Mouse (Mus musculus): ENCODE measurements around the gene Rrp36.

The Rrp36 gene

DNA sequence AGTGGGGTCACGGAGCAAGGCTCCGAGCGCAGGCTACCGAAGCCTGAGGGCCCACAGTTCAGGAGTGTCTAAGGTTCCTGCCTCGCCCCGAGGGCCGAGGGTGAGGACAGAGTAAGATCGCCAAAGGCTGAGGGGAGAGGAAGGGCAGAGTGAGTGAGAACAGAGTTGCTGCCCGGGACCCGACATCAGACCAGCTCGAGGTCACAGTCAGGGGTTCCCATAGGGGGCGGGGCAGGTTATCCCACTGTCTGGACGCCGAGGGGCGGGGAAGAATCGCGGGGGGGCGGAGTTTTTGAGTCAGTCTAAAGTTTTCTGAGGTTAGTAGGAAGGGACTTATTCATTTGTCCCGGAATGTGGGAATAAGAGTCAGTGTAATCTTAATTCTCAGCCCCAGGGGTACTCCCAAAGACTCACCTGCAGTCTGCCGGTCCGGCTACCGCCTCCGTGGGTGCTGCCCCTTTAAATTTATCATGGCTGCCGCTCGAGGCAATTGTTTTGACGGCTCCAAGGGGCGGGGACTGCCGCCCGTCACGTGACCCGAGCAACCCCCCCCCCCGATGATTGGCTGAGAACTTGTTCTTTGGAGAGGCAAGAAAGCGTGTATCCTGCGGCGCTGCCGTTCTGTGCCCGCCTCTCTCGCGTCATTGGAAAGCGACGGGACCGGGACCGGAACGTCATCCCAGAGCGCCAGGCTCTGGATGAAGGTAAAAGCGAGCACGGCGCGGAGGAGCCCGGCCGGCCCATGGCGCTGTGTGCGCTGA, 28.4 kb downstream of the Rrp36 start, which contains the start of the genes Klc4 and Mrpl2:
Gene Klc4 (minus strand): TSS at position 462 of the 761 bp plus-strand sequence.
Gene Mrpl2 (plus strand): TSS at position 669 of the 761 bp plus-strand sequence.
- peak; percentile 97 to 99 for DNase-seq

DNA sequence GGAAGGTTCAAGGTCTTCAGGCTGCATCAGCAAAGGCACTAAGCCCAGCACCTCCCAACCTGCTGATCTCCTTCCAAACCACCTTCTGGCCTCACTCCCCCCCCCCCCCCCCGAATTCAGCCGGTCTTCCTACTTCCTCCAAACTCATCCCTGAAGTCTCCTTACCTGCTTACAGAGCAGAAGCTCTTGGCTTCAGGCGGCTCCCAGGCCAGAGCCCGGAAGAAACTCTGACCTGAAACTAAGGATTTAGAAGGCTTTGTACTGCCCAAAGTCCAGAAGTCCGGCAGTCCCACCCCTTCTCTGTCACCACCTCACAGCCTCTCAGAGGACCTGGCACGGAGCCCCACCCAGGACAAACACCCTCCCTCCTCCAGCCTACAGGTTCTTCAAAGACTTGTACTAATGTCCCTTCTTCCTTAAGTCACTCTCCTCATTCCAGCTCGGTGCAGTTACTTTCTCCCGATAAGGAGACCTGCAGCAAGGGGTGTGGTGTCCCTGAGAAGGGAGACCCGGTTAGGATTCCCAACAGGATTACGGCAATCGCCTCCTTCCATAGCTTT, 29.2 kb downstream of the Rrp36 start:
- DNase-seq, result peak; percentile 62 to 67

DNA sequence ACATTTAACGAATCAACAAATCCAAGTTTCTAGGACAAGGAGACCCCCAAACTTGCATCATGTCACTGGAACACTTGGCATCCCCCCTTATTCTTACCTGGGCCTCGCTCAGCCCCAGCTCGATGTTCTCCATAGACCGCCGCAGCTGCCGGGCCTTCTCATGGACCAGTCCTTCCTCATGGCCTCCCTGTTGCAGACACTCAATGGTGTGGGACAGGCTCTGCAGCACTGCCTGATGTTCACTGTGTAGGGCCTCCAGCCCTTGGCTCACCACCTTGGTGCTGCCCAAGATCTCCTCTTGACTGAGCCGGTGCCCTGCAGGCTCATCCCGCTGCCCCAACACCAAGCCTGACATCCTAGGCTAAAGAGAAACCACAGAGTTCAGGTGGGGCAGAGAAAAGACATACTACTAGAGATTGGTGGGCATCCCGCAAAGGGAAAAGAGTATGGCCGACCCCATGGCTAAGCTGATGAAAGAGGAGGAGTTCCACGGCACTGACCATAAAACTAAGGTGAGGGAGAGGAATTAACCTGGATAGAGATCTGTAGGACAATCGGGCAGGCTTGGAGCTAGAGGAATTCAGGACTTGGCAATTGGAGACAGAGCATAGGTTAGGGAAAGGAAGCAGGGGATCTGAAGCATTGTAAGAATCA, 29.9 kb downstream of the Rrp36 start:
- DNase-seq, result no peak

DNA sequence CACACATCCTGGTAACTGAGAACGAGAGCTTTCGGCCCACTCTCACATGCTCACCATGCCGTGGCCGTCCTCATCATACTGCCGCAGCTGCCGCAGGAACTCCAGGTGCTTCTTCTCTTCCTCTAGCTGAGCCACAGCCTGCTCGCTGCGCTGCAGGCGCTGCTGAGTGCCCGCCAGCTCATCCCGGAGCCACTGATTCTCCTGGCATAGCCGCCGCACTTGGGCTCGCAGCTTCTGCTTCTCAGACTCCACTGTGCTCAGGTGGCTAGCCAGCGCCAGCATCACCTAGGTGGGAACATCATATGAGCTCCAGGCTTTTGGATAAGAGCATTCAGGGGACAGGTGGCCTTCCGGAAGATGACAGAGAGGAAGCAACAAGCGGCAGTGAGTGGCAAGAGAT, 32.1 kb downstream of the Rrp36 start:
- DNase-seq, result no peak

- DNase-seq, result no peak
Measured at GRCm38 (mm10) chr17:46639929-46640328, 34.2 kb downstream of the Rrp36 start.

DNA sequence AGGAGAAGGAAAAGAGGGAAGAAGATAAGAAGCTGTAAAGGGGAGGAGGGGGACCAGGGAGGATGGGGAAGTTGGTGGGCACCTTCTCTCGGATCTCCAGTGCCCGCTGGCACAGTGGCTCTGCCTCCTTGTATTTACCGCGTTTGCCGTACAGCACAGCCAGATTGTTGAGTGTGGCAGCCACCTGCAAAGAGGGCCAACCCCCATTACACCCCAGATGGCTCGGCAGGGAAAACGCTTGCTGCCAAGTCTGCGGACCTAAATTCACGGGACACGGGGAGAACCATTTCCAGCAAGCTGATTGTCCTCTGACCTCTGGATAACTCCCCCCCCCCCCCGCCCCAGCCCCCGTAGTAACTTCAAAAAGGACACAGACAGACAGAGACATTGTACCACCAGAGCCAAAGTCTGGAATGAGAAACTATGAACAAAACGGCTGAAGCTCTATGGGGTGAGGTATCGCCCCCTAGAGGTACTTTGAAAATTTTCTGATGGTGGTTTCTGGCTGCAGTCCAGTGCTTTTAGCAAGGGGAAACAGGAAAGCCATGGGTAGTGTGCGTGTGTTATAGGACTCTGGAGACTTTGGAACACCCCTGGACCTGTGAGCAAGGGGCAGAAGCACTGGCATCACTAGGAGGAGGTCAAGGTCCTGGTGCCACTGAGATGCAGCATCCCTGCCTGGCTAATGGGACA, 37.2 kb downstream of the Rrp36 start:
- peak; percentile 66 to 80 for DNase-seq

DNA sequence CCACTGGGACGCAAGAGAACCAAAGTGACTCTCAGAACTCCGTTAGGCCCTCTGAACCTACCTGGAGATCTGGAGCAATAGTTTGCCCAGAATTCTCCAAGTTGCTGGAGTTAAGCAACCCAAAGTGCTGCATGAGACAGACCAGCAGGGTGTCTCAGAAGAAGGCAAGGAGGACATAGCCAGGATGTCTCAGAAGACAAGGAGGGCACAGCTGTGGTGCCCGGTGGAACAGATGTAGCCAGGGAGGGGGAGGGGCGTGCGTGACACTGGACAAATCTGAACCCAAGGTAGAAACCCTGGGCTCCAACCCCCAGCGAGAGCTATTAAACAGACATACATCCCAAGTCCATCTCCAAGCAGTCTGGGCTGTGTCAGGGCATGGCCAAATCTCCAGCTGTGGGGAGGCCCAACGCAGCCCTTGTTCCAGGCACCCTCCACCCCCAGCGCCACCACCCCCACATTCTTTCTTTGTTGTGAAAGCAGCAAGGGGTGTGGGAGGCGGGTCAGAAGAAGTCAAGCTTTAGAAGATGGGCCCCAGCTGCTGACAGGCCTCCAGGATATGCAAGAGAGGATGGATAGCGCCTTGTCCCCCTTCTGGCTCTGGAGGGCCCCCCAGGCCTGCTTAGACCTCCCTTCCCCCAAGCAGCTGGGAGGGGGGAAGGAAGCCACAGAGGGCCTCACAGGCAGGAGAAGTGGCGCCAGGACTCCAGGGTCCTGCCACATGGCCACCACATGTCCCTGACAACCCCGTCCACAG, 44.3 kb downstream of the Rrp36 start:
- no peak for DNase-seq

DNA sequence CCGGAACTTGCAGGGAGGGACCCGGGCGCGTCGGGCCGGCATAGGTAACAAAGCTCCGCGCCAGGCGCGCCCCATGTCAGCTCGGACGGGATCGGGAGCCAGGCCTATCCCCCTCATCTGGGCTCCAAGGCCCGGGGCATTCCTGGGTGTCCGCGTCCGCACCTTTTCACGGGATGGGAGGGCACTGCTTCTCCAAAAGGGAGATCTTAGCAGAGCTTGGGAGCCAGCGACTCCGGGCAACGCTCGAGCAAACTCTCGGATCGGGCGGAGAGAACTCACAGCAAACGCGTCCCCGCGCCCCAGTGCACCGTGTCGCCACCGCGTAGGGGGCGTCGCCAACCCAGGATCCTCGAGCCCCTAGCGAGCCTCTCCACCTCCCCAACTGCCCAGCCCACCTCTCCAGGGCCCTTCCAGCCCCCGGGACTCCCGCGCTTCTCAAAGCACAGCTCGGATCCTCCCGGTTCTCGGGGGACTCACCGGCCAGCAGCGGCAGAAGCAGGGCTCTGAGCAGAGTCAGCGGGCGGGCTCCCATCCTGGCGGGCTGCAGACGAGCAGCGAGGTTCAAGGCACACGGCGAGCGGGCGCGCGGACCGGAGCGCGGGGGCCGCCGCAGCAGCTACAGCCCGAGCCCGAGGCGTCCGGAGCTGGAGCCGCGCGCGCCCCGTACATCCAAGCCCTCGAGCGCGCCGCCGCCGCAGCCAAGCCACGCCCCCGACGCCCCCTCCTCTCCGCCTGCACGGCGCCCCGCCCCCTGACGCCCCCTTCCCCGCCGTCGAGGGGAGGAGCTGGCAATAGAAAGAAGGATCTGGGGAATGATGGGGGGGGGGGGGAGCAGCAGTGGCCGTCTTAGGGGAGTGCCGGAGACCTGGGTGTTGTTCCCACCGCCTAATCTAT, 45.1 kb downstream of the Rrp36 start, which contains the start of gene Ptk7:
Gene Ptk7 (minus strand): TSS at position 714 of the 894 bp plus-strand sequence.
- DNase-seq, result peak; percentile 46 to 68

DNA sequence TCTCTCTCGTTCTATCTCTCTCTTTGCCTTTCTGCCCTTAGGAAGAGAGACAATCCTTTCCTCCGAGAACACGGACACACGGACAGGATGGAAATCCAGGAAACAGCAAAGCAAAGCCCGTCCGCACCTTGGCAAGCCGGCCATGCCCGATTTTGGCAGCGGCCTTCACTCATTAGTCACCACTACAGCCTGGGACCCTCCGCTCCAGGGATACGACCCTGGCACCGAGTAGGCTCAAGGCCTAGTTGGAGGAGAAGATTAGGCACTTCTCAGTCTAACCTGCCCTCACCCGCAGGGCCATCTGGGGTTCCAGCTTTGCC, 45.7 kb downstream of the Rrp36 start:
- peak in 1 of 2 experiments; percentile 47 for DNase-seq

GRCm38 (mm10) chr17:46627409-46627808, 46.7 kb downstream of the Rrp36 start:
- no peak for DNase-seq

GRCm38 (mm10) chr17:46624598-46624997, 49.6 kb downstream of the Rrp36 start:
- DNase-seq, result no peak

- DNase-seq, result no peak
Measured at GRCm38 (mm10) chr17:46623819-46624557, 50.2 kb downstream of the Rrp36 start.

GRCm38 (mm10) chr17:46622269-46622668, 51.9 kb downstream of the Rrp36 start:
- DNase-seq, result no peak

- DNase-seq, result peak; percentile 64 to 68
Measured at GRCm38 (mm10) chr17:46621324-46621723, 52.8 kb downstream of the Rrp36 start.

- DNase-seq, result no peak
Measured at GRCm38 (mm10) chr17:46619683-46620357, 54.3 kb downstream of the Rrp36 start.

DNA sequence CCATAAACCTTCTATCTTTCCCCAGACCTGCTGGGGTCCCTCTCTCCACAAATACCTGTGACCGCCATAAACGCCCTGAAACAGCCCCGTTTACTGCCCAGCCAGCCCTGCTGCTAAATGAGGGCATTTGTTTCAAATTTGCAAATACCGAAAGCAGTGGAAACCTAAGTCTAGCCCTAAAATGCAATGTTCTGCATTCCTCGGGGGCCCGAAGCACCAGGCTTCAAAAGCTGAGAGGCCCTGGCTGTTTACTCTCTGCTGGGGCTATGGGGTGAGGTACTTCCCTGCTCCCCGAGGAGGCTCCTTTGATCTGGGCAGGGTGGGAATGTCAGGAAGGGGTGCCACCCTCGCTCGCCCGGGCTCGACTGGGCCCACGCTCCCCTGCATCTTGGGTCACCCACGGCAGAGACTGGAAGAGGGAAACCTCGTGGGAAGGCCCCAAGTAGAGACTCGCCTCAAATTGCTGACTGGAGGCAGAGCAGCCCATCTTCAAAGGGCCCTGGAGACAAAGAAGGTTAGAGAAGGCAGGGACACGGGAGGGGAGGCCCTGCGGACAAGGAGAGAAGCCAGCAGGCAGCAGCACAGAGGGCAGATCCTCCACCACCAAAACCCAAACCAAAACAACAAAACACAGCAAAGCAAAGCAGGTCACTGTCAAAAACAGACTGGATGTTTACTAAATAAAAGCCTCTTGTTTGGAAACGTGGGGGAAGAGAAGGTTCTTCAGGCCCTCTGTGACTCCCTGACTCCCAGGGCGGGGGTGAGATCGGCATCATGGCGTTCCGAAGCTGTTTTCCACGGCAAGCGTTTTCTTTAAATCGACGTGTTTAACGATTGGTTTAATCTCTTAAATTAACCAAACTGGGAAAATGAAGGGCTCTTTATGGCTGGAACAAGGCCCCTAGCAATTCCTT, 55.1 kb downstream of the Rrp36 start:
- no peak for DNase-seq

DNA sequence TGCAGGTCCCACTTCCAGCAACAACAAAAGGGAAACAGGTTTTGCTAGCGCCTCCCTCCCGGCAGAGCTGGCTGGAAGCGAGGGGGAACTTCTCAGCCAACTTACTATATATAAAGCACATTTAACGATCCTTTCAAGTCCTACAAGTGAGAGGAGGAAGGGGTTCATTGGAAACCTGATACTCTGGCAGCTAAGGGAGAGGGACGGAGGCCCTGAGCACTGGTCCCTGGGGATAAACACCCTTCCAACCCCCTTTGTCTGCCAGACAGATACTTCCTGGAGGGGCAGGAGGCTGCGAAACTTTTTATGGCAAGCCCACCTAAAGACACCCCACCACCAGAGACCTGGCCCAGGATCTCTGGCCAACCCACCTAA, 55.8 kb downstream of the Rrp36 start:
- DNase-seq, result no peak

DNA sequence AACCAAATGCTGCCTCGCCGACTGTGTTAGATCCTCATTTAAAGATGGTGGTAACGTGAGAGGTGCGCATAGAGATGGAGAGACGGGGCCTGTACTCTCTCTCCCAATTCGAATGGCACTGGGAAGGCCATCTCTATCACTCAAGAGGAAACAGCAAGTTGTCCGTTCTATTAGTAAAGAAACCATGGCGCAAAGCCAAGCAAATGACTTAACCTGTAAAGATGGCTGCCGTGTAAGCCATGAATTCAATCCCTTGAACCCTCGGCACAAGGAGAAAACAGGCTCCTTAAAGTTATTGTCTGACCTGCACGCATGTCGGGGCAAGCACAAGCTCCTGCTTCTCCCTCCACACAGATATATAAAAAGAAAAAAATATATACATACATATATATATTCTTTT, 56.4 kb downstream of the Rrp36 start:
- no peak for DNase-seq
